Mouse (Mus musculus): ENCODE data around the gene Ncoa1.
A peak's percentile ranks its signal among the peaks of the same experiment; 100 is the strongest.
"Not testable (repeated sequence)": the region's sequence is repeated elsewhere in the genome, so short reads cannot be mapped to it uniquely, and the experiment has no call there.

Ncoa1 gene

GRCm38 (mm10) chr12:4313824-4314223 lies 163.2 kb downstream of the Ncoa1 start:
- no peak for DNase-seq (ENCODE audit: low read depth, low spot score)

- DNase-seq (ENCODE audit: low read depth, low spot score): no peak
Observed at GRCm38 (mm10) chr12:4306712-4307313, 170.2 kb downstream of the Ncoa1 start.

GRCm38 (mm10) chr12:4299300-4299699 lies 177.7 kb downstream of the Ncoa1 start:
- no peak for DNase-seq (ENCODE audit: low read depth, low spot score)

GRCm38 (mm10) chr12:4298626-4299025 lies 178.4 kb downstream of the Ncoa1 start:
- no peak for DNase-seq (ENCODE audit: low read depth, low spot score)

DNA sequence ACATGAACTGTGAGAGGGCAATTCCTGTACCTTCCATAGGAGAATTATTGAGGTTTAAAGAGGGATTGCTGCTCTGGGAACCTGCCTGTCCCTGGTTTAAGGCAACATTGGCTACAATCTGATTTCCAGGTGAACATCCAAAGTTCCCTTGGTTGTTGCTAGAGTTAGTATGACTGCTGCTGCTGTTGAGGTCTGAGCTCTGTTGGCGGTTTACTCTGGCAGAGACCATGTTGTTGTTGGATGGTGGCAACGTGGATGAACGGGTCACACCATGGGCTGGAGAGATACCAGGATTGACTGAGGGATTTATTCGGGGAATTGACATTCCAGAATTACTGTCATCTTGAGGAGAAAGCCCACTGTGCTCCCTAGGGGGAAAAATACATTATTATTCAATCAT lies 181.1 kb downstream of the Ncoa1 start:
- no peak for DNase-seq (ENCODE audit: low read depth, low spot score)

- DNase-seq (ENCODE audit: low read depth, low spot score): no peak
Observed at GRCm38 (mm10) chr12:4295281-4295680, 181.7 kb downstream of the Ncoa1 start.

GRCm38 (mm10) chr12:4293813-4294212 lies 183.2 kb downstream of the Ncoa1 start:
- no peak for DNase-seq (ENCODE audit: low read depth, low spot score)

DNA sequence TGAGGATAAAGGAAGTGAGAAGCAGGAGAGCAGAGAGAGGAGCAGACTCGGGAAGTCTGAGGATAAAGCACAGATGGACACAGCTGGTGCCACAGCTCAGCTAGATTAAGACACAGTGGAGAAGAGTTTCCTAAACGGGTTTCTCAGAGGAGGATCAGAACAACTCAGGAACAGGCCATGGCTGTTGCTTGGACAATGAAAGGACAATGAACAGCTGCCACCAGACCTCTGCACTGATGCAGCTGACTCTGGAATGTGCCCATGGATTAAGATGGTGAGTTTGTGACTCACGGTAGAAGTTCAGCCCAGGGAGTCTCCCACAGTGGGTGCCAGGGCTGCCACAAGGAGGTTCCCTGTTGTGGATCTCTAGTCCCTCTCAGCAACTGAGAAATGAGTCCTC lies 191.8 kb downstream of the Ncoa1 start:
- DNase-seq (ENCODE audit: low read depth, low spot score): peak; percentile 16

- DNase-seq (ENCODE audit: low read depth, low spot score): no peak
Observed at GRCm38 (mm10) chr12:4279878-4280277, 197.1 kb downstream of the Ncoa1 start.

GRCm38 (mm10) chr12:4278978-4279755 lies 197.8 kb downstream of the Ncoa1 start:
- no peak for DNase-seq (ENCODE audit: low read depth, low spot score)

DNA sequence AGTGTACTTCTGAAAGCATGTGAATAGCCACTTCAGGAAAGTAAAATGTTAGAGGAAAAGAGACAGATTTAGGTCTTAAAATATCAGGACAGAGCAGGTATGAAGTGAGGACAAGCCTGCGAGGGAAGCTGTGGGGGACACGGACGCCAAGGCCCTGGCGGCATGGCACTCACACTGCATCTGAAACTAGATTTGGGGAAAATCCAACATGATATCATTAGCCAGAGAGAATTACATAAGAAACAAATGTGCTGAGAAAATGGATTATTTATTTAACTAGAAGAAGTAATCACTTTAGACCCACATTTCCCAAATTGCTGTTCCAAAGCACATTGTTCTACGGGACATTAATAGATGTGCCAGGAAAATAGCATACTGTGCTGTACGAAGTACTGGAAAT lies 205.9 kb downstream of the Ncoa1 start:
- DNase-seq (ENCODE audit: low read depth, low spot score): no peak

GRCm38 (mm10) chr12:4267765-4268164 lies 209.2 kb downstream of the Ncoa1 start:
- DNase-seq (ENCODE audit: low read depth, low spot score): no peak

- no peak for DNase-seq (ENCODE audit: low read depth, low spot score)
Observed at GRCm38 (mm10) chr12:4252742-4253655, 224.0 kb downstream of the Ncoa1 start.

- no peak for DNase-seq (ENCODE audit: low read depth, low spot score)
Observed at GRCm38 (mm10) chr12:4249786-4250185, 227.2 kb downstream of the Ncoa1 start.

DNA sequence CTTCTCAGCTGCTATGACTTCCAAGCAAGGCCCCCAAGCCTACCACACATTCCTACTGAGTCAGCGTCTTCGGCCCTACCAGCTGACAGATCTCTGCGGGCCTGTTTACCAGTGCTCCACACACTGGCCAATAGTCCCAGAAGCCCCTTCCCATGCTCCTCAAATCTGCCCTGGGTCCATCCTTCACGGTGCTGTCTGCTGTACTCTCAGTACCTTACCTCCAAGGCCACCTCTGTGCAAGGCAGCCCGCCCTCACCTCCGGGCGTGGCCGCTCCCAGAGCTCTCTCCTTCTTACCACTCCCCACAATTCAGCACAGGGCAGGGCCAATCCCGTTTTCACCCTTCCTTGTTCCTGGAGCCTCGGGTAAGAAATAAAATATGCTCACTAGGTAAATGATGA lies 231.2 kb downstream of the Ncoa1 start:
- no peak for DNase-seq (ENCODE audit: low read depth, low spot score)

DNA sequence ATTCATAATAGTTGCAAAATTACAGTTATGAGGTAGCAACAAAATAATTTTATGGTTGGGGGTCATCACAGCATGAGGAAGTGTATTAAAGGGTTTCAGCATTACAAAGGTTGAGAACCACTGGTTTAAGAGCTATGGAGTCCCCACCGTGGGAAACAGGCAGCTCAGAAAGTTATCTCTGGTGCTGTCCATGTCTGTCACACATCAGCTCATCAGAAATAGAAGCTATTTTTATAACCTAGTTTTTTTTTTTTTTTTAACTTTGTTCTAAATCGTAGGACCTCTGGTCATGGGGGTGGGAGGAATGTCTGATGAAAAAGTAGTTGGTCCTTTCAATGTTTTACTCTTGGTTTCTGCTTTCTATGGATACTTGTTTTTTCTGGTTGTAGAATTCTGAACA lies 233.2 kb downstream of the Ncoa1 start:
- no peak for DNase-seq (ENCODE audit: low read depth, low spot score)

GRCm38 (mm10) chr12:4240281-4240680 lies 236.7 kb downstream of the Ncoa1 start:
- not testable (repeated sequence) for DNase-seq (ENCODE audit: low read depth, low spot score)

- DNase-seq (ENCODE audit: low read depth, low spot score): no peak
Observed at GRCm38 (mm10) chr12:4237481-4237880, 239.5 kb downstream of the Ncoa1 start.

GRCm38 (mm10) chr12:4233572-4234508 lies 243.1 kb downstream of the Ncoa1 start, which contains the start of the genes Ptrhd1 and Cenpo:
Gene Ptrhd1, plus strand, starts transcription at chr12:4234027.
Gene Cenpo, minus strand, starts transcription at chr12:4234294.
- DNase-seq (ENCODE audit: low read depth, low spot score): peak; percentile 96

DNA sequence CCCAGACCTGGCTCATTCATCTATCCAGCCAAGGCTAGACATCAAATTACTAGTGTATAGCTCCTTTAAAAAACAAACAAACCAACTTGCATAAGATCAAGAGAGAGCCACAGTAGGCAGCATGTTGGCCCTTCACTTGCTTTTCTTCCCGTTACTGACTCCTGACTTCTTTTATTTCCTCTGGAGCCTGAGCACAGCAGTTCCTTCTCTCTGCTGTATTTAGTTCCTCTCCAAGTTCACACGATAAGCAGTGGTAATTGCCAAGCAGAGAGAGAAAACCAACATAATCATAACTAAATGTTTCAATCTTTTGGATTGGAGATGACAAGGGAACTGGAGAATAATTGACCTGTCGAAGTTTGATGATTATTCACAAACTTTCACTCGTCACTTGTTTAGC lies 244.2 kb downstream of the Ncoa1 start:
- DNase-seq (ENCODE audit: low read depth, low spot score): no peak

DNA sequence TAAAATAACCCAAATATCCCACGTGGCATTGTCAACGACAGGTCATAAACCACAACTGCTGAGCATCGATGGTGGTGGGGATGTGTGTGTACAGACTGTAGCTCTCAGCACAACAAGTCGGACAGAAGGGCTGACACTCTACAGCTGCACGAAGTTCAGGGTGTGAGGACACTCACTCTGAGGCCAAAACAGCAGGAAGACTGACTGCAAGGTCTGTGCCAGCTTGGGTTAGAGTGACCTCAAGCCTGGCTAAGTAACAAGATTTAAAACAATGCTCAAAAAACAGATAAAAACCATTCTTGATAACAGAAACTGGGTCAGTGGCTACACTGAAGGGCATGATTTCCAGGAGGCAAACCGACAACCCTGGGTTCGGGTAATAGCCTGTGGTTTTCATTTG lies 246.8 kb downstream of the Ncoa1 start:
- DNase-seq (ENCODE audit: low read depth, low spot score): no peak
